8 mouse cellular contexts compared by ENCODE assay signal in the genomic region with DNA sequence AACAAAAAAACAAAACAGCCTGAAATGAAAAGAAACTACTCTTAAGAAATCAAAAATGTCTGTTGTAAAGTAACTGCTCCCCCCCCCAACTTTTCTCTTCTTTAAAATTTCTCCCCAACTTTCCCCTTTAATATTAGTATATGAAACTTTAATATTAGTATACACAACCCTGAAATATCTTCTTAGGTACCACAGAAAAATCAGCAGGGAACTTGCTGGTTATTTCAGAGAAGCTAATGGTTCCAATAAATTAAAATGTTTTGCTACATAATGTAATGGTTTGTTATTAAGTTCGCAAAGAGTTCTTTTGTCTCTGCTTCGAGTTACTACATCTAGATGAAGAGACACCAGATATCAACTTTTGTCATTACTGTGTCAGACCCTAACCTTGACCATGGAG. TPM values are rescaled to one million over a fixed set of nuclear protein-coding genes. Genes with fewer than 3 reads are reported as not detected.
DNase-seq lines count a peak whose midpoint lies in the region; ATAC-seq and TF ChIP-seq lines count a peak whose summit lies in the region.

No protein-coding gene starts in this region.

- H3K9me3 ChIP-seq in embryonic facial prominence, embryonic 11.5 days (replicated peaks; ENCODE audit: control insufficient read depth, low read length): no peaks in the 10 kb centered on the region
- no peaks in the 10 kb centered on the region for H3K9me3 ChIP-seq in midbrain, postnatal 0 days (ENCODE audit: low read length)

- DNase-seq in layer of hippocampus, adult 2 months (ENCODE audit: low spot score in 2 of 2): no peak
- no peak for DNase-seq in layer of hippocampus, adult 8-10 months (ENCODE audit: low spot score in 2 of 2)
- no peak for DNase-seq in embryonic facial prominence, embryonic 11.5 days (ENCODE audit: low spot score)
- peak; percentile 47 for DNase-seq in induced T-regulatory cell, adult 2 months (ENCODE audit: low read depth)
- no peak for DNase-seq in midbrain, postnatal 0 days (ENCODE audit: low spot score)
- DNase-seq in adrenal gland, postnatal 14 days: no peak
- no peak for DNase-seq in natural killer cell, adult 2 months (ENCODE audit: low spot score in 2 of 2)
- no peak for DNase-seq in cerebellum, adult 9-10 months

- no peaks in the 10 kb centered on the region for H3K36me3 ChIP-seq in embryonic facial prominence, embryonic 11.5 days (replicated peaks; ENCODE audit: control insufficient read depth, insufficient read depth, low read depth, low read length)
- H3K36me3 ChIP-seq in midbrain, postnatal 0 days (ENCODE audit: insufficient read depth, low read length): 0 out of 2 replicates have a peak, but pooled peaks cover 3% of the 10 kb centered on the region

- peak overlapping the region; percentile 87 for H3K9ac ChIP-seq in embryonic facial prominence, embryonic 11.5 days (replicated peaks; ENCODE audit: low read length)
- peak overlapping the region; percentile 54 for H3K9ac ChIP-seq in midbrain, postnatal 0 days (replicated peaks; ENCODE audit: low read length, poor library complexity, severe bottlenecking)

- no peak for TF ChIP-seq CTCF in layer of hippocampus, adult 2 months (conservative IDR thresholded peaks at IDR 0.05)
- no peak for TF ChIP-seq CTCF in midbrain, postnatal 0 days (IDR thresholded peaks at IDR 0.05)

- WGBS in embryonic facial prominence, embryonic 11.5 days: 8% methylated on average over 2 of the region's 2 CpGs
- 3% methylated on average over 2 of the region's 2 CpGs for WGBS in midbrain, postnatal 0 days

- H3K27me3 ChIP-seq in embryonic facial prominence, embryonic 11.5 days (ENCODE audit: control insufficient read depth, insufficient read depth, low read length): no peaks in the 10 kb centered on the region
- H3K27me3 ChIP-seq in midbrain, postnatal 0 days (ENCODE audit: insufficient read depth, low read length): no peaks in the 10 kb centered on the region

- ATAC-seq in embryonic facial prominence, embryonic 11.5 days (replicated peaks; ENCODE audit: insufficient number of reproducible peaks, low FRiP score, low TSS enrichment, low read depth): no peak
- no peak for ATAC-seq in midbrain, postnatal 0 days (ENCODE audit: low FRiP score)

- H3K4me3 ChIP-seq in layer of hippocampus, adult 2 months: peak overlapping the region; percentile 78
- H3K4me3 ChIP-seq in embryonic facial prominence, embryonic 11.5 days (ENCODE audit: low read depth, low read length): peak overlapping the region; percentile 39
- H3K4me3 ChIP-seq in midbrain, postnatal 0 days (ENCODE audit: low read depth, low read length): peak overlapping the region; percentile 46

- H3K4me2 ChIP-seq in embryonic facial prominence, embryonic 11.5 days (ENCODE audit: low read depth, low read length): peak overlapping the region; percentile 40
- peak overlapping the region; percentile 74 for H3K4me2 ChIP-seq in midbrain, postnatal 0 days (ENCODE audit: low read depth, low read length, poor library complexity, severe bottlenecking)

- peak overlapping the region; percentile 92 for H3K27ac ChIP-seq in layer of hippocampus, adult 2 months
- peak overlapping the region; percentile 96 for H3K27ac ChIP-seq in embryonic facial prominence, embryonic 11.5 days (replicated peaks; ENCODE audit: low read depth, low read length)
- peak overlapping the region; percentile 79 for H3K27ac ChIP-seq in midbrain, postnatal 0 days (ENCODE audit: low read depth, low read length)

- H3K4me1 ChIP-seq in embryonic facial prominence, embryonic 11.5 days (ENCODE audit: control insufficient read depth, insufficient read depth, low read length): no peaks in the 10 kb centered on the region
- 0 out of 2 replicates have a peak, but pooled peaks cover 4% of the 10 kb centered on the region for H3K4me1 ChIP-seq in midbrain, postnatal 0 days (ENCODE audit: insufficient read depth, low read length)

RNA-seq across cellular contexts. Expression of a gene that starts 0.8 kb away (rescaled TPM):
- total RNA-seq in layer of hippocampus, adult 2 months (2021): 10 to 100 TPM; 19.5 to 23.0 TPM
- 10 to 100 TPM; 21.4 to 25.7 (median 24.1) TPM for total RNA-seq in layer of hippocampus, adult 8-10 months (2022)
- 44.1 TPM in 2 replicates for polyA plus RNA-seq in embryonic facial prominence, embryonic 11.5 days (2014; fragmentation: Nextera tagmentation; extraction: Ambion mirVana)
- total RNA-seq in midbrain, postnatal 0 days (2014; rRNA removed): 37.4 and 50.3 TPM in 2 replicates
- 22.8 and 23.1 TPM in 2 replicates for polyA plus RNA-seq in midbrain, postnatal 0 days (2015; fragmentation: Nextera tagmentation; extraction: Ambion mirVana)
- total RNA-seq in adrenal gland, postnatal 14 days (2021): 24.1 and 24.7 TPM in 2 replicates

RNA-seq across cellular contexts. Expression of a gene that starts 0.8 kb away (rescaled TPM):
- 1 to 10 TPM in 1 of 2 experiments, under 1 TPM in 1; 0.32 to 1.3 TPM for total RNA-seq in layer of hippocampus, adult 2 months (2021)
- total RNA-seq in layer of hippocampus, adult 8-10 months (2022): 1 to 10 TPM in 3 of 4 experiments, under 1 TPM in 1; 0.39 to 1.5 (median 1.1) TPM
- 0.15 and 0.36 TPM in 2 replicates for polyA plus RNA-seq in embryonic facial prominence, embryonic 11.5 days (2014; fragmentation: Nextera tagmentation; extraction: Ambion mirVana)
- 0.28 TPM in 1 of 2 replicates, not detected in the other for total RNA-seq in midbrain, postnatal 0 days (2014; rRNA removed)
- polyA plus RNA-seq in midbrain, postnatal 0 days (2015; fragmentation: Nextera tagmentation; extraction: Ambion mirVana): 0.15 and 0.19 TPM in 2 replicates
- total RNA-seq in adrenal gland, postnatal 14 days (2021): 0.33 TPM in 1 of 2 replicates, not detected in the other

RNA-seq across cellular contexts. Expression of a gene that starts 32.6 kb away (rescaled TPM):
- under 1 TPM in 1 of 2 experiments, not detected in 1; 0.64 TPM for total RNA-seq in layer of hippocampus, adult 2 months (2021)
- 1 to 10 TPM; 1.4 to 2.5 (median 1.9) TPM for total RNA-seq in layer of hippocampus, adult 8-10 months (2022)
- polyA plus RNA-seq in embryonic facial prominence, embryonic 11.5 days (2014; fragmentation: Nextera tagmentation; extraction: Ambion mirVana): 9.1 and 10.5 TPM in 2 replicates
- total RNA-seq in midbrain, postnatal 0 days (2014; rRNA removed): 6.2 and 9.3 TPM in 2 replicates
- 13.0 and 15.2 TPM in 2 replicates for polyA plus RNA-seq in midbrain, postnatal 0 days (2015; fragmentation: Nextera tagmentation; extraction: Ambion mirVana)
- total RNA-seq in adrenal gland, postnatal 14 days (2021): 0.56 and 0.90 TPM in 2 replicates

RNA-seq across cellular contexts. Expression of a gene that starts 59.3 kb away (rescaled TPM):
- total RNA-seq in layer of hippocampus, adult 2 months (2021): not detected
- total RNA-seq in layer of hippocampus, adult 8-10 months (2022): under 1 TPM in 2 of 4 experiments, not detected in 2; 0.13 to 0.16 TPM
- 1.4 TPM in 2 replicates for polyA plus RNA-seq in embryonic facial prominence, embryonic 11.5 days (2014; fragmentation: Nextera tagmentation; extraction: Ambion mirVana)
- total RNA-seq in midbrain, postnatal 0 days (2014; rRNA removed): 0.42 and 0.49 TPM in 2 replicates
- polyA plus RNA-seq in midbrain, postnatal 0 days (2015; fragmentation: Nextera tagmentation; extraction: Ambion mirVana): 0.75 and 0.79 TPM in 2 replicates
- 1.7 and 2.1 TPM in 2 replicates for total RNA-seq in adrenal gland, postnatal 14 days (2021)
